Mouse (Mus musculus) liver, postnatal 0 days (tissue): ENCODE results near the gene Tmem104. TPM values are rescaled to one million over a fixed set of nuclear protein-coding genes. Genes with fewer than 3 reads are reported as not detected.

Experiments
- ATAC-seq: fragments of 200-750 bp; cut with Nextera tagmentation; 2 replicates; pipeline ENCODE4 v1.8.0; 2017; ENCODE audit warnings: mild to moderate bottlenecking, moderate library complexity
- DNase-seq: peaks from one replicate; pipeline ENCODE4 v3.0.0-alpha.2; 2016
- H3K27ac ChIP-seq: fragments of 300-500 bp; sonication (generic); 2 replicates; pipeline ENCODE4 v1.5.1; 2014; ENCODE audit warnings: antibody characterized with exemption, moderate library complexity, mild to moderate bottlenecking, low read depth
- H3K27me3 ChIP-seq: fragments of 300-500 bp; sonication (generic); 2 replicates; pipeline ENCODE4 v1.6.1; 2014; ENCODE audit warnings: low read length, control low read depth, mixed read lengths; ENCODE audit not compliant: insufficient read depth
- H3K36me3 ChIP-seq: fragments of 300-500 bp; sonication (generic); replicated peaks from 2 replicates; pipeline ENCODE4 v1.6.1; 2014; ENCODE audit warnings: mild to moderate bottlenecking, control low read depth, low read length, moderate library complexity, mixed read lengths; ENCODE audit not compliant: insufficient read depth
- H3K4me1 ChIP-seq: fragments of 300-500 bp; sonication (generic); 2 replicates; pipeline ENCODE4 v1.6.1; 2014; ENCODE audit warnings: antibody characterized with exemption, mild to moderate bottlenecking, control low read depth; ENCODE audit not compliant: insufficient read depth
- H3K4me2 ChIP-seq: fragments of 300-500 bp; sonication (generic); 2 replicates; pipeline ENCODE4 v1.6.1; 2014; ENCODE audit warnings: low read depth, mild to moderate bottlenecking, low read length, moderate library complexity, mixed read lengths
- H3K4me3 ChIP-seq: fragments of 300-500 bp; sonication (generic); 2 replicates; pipeline ENCODE4 v1.5.1; 2014; ENCODE audit warnings: low read depth, low read length
- H3K9ac ChIP-seq: fragments of 300-500 bp; sonication (generic); replicated peaks from 2 replicates; pipeline ENCODE4 v1.6.1; 2014; ENCODE audit warnings: mild to moderate bottlenecking, moderate library complexity
- H3K9me3 ChIP-seq: fragments of 300-500 bp; sonication (generic); 2 replicates; pipeline ENCODE4 v1.6.1; 2016; ENCODE audit warnings: mild to moderate bottlenecking, control low read depth, low read length, mixed read lengths
- CTCF ChIP-seq: sonication (generic); IDR thresholded peaks from 2 replicates; pipeline ENCODE4 v1.5.1; 2016; ENCODE audit warnings: antibody characterized with exemption, low read depth
- EP300 ChIP-seq: IDR thresholded peaks from 2 replicates; pipeline ENCODE4 v1.6.1; 2016; ENCODE audit warnings: antibody characterized with exemption, low read depth, mild to moderate bottlenecking
- WGBS: fragments of 180-500 bp; shearing (Covaris S2); extraction: QIAGEN DNeasy Blood & Tissue Kit; methylation state at CpG from one replicate; pipeline ENCODE4 v1.1.7; 2014; ENCODE audit not compliant: insufficient replicate concordance; 5-methylcytosine and 5-hydroxymethylcytosine counted together
- polyA plus RNA-seq: library from polyadenylated mRNA; unstranded; fragments of >200 nt; fragmentation: Nextera tagmentation; extraction: Ambion mirVana; gene quantifications from 2 replicates; pipeline ENCODE4 v1.2.1, GENCODE M21; 2015

Gene Tmem104
- polyA plus RNA-seq, 1 experiment from 2014 or later, result 7.1 TPM

DNA sequence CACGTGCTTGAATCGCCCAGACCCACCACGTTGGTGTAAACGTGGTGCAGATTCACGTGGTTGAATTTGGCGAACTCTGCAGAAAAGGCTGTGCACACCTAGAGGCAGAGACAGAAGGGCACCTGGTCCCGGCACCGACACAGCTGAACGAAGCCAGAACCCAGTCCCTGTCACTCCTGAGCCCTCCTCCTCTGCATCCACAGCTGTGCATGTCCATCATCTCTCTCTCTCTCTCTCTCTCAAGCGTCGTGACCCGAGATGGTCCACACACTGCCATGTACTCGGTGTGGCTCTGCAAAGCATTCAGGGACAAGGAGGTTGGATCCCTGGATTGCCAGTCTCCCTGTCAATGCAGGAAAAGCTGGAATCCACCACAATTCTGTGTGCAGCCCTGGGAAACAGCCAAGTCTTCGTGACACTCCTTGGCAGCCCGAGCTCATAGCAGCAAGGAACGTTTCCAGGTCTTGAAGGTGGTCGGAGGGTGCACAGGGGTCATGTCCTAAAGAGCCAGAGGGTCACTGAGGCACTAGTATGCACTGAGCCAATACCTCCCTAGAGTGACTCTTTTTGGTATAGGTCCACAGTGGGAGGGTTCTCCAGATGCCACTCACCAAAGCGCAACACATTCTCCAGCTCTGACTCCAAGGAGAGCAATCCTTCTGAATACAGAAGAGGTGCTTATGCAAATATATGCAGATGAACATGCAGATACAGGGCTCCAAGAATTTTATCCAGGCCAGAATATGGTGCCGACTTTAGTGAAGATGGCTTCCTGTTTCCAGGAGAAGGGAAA lies 99.1 kb downstream of the Tmem104 start:
- H3K36me3 ChIP-seq, result 0 out of 2 replicates have a peak, but pooled peaks cover 6% of the 10 kb centered on the region
- ATAC-seq (no peak), DNase-seq (no peak)
- no peak overlapping the region for H3K9ac ChIP-seq
- H3K4me3 ChIP-seq, result no peak overlapping the region
- peaks cover 5% of the 10 kb centered on the region; the same call in 1 of the 2 replicates for H3K4me1 ChIP-seq
- H3K27ac ChIP-seq, result no peak overlapping the region
- TF ChIP-seq CTCF (no peak), EP300 (no peak)
- whole genome bisulfite sequencing, result 76% methylated on average over 19 of the region's 19 CpGs
- no peaks in the 10 kb centered on the region for H3K9me3 ChIP-seq
- no peaks in the 10 kb centered on the region for H3K27me3 ChIP-seq
- no peak overlapping the region for H3K4me2 ChIP-seq

DNA sequence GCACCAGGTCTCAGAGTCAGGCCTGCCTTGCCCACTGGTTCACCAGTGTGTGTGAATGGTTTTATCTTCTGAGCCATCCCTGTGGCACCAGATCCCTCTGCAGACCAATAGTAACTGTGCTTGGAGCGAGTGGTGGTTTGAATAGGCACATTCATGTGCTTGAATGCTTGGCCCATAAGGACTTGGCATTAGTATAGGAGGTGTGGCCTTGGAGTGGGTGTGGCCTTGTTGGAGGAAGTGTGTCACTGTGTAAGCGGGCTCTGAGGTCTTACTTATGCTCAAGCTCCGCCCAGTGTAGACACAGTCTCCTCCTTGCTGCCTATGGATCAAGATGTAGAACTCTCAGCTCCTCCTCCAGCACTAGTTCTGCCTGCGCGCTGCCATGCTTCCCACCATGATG lies 100.1 kb downstream of the Tmem104 start:
- Histone ChIP-seq H3K9ac (no peak overlapping the region), H3K27me3 (no peaks in the 10 kb centered on the region), H3K4me2 (no peak overlapping the region), H3K4me3 (no peak overlapping the region), H3K36me3 (0 out of 2 replicates have a peak, but pooled peaks cover 6% of the 10 kb centered on the region), H3K27ac (no peak overlapping the region), H3K9me3 (no peaks in the 10 kb centered on the region), H3K4me1 (peaks cover 15% of the 10 kb centered on the region)
- no peak for DNase-seq
- 82% methylated on average over 5 of the region's 5 CpGs for WGBS
- TF ChIP-seq CTCF (no peak), EP300 (no peak)
- no peak for ATAC-seq

DNA sequence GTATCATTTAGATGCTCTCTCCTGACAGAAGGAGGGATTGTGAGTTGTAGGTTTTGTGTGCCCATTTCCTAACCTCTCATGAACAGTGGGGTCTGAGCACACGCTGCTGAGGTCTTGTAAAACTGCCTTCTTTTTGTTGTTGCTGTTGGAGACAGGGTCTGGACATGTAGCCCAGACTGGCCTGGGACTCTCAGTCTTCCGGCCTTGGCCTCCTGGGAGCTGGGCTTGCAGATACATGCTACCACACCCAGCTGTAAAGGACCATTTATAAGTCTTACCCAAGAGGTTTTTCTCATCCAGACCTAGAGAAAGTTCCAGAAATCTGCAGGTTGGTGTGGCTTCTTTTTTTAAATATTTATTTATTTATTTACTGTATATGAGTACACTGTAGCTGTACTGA lies 101.0 kb downstream of the Tmem104 start:
- DNase-seq (no peak), ATAC-seq (no peak)
- H3K4me1 ChIP-seq, result peaks cover 16% of the 10 kb centered on the region
- 0 out of 2 replicates have a peak, but pooled peaks cover 6% of the 10 kb centered on the region for H3K36me3 ChIP-seq
- no peak overlapping the region for H3K9ac ChIP-seq
- no peaks in the 10 kb centered on the region for H3K27me3 ChIP-seq
- H3K27ac ChIP-seq, result no peak overlapping the region
- no peaks in the 10 kb centered on the region for H3K9me3 ChIP-seq
- TF ChIP-seq EP300, result no peak
- no peak for TF ChIP-seq CTCF
- H3K4me3 ChIP-seq, result no peak overlapping the region
- no peak overlapping the region for H3K4me2 ChIP-seq
- 78% methylated on average over 2 of the region's 2 CpGs for WGBS

DNA sequence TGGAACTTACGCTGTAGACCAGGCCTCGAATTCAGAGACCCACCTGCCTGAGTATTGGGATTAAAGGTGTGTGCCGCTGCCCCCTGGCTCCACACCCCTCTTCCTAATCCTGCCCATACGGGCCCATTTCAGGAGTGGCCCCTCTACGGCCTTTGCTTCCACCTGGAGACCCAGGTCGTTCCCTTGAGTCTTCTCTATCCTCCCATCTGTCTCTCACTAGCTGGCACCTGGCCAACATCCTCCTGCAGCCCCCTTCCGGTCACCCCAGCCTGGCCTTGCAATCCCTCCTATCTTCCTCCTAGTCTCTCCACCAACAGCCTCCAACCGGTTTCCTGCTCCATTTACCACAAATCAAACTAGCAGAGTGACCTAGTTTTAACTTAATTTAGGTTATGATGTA lies 102.6 kb downstream of the Tmem104 start:
- WGBS, result 59% methylated on average over 8 of the region's 8 CpGs
- no peak overlapping the region for H3K4me3 ChIP-seq
- H3K9ac ChIP-seq, result no peak overlapping the region
- H3K36me3 ChIP-seq, result 0 out of 2 replicates have a peak, but pooled peaks cover 3% of the 10 kb centered on the region
- no peak for TF ChIP-seq EP300
- no peak for TF ChIP-seq CTCF
- no peaks in the 10 kb centered on the region for H3K27me3 ChIP-seq
- DNase-seq, result no peak
- peak overlapping the region; percentile 96 for H3K27ac ChIP-seq
- ATAC-seq, result no peak
- H3K4me1 ChIP-seq, result peaks cover 18% of the 10 kb centered on the region
- no peak overlapping the region for H3K4me2 ChIP-seq
- no peaks in the 10 kb centered on the region for H3K9me3 ChIP-seq

DNA sequence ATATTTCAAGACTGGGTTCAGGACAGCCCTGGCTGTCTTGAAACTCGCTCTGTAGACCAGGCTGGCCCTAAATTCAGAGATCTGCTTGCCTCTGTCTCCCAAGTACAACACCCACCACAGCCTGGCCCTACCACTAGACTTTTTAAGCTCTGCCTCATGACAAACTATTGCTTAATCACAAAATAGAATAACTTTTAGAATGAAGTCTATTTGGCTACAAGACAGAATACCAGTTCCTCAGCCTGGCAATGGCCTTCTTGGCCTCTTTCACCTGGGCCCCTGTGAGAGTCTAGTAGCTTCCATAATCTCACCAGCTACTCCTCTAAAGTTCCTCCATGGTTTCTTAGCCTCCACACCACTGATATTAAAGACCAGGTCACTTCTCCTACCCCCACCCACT lies 103.0 kb downstream of the Tmem104 start:
- Histone ChIP-seq H3K4me1 (peaks cover 18% of the 10 kb centered on the region), H3K4me2 (no peak overlapping the region), H3K36me3 (no peaks in the 10 kb centered on the region), H3K9ac (no peak overlapping the region), H3K27me3 (no peaks in the 10 kb centered on the region), H3K4me3 (no peak overlapping the region), H3K9me3 (no peaks in the 10 kb centered on the region), H3K27ac (peak overlapping the region; percentile 96)
- DNase-seq, result no peak
- 76% methylated on average over 1 of the region's 1 CpGs for WGBS
- ATAC-seq, result no peak
- TF ChIP-seq CTCF (no peak), EP300 (no peak)

DNA sequence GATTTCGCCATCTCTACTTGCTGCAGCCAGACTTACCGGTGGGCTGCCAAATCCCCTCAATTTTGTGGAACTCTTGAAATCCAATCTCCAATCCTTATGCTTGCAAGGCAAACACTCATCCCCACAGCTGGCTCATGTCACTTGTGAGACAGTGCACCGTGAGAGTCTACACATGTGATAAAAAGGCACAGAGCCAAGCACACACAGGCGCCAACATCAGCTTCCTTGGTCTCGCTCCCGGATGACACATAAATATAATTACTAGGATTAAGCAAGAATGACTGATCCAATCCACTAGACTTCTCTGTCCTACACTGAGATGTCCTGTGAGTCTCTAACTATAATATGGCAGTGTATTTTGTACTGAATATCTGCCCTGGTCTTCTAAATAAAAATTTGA lies 103.6 kb downstream of the Tmem104 start:
- 60% methylated on average over 6 of the region's 6 CpGs for WGBS
- H3K4me3 ChIP-seq, result no peak overlapping the region
- H3K9ac ChIP-seq, result no peak overlapping the region
- H3K4me2 ChIP-seq, result no peak overlapping the region
- no peaks in the 10 kb centered on the region for H3K27me3 ChIP-seq
- peaks cover 19% of the 10 kb centered on the region for H3K4me1 ChIP-seq
- peak overlapping the region; percentile 96 for H3K27ac ChIP-seq
- no peak for DNase-seq
- 0 out of 2 replicates have a peak, but pooled peaks cover 2% of the 10 kb centered on the region for H3K36me3 ChIP-seq
- ATAC-seq, result no peak
- TF ChIP-seq EP300, result no peak
- no peak for TF ChIP-seq CTCF
- H3K9me3 ChIP-seq, result no peaks in the 10 kb centered on the region
